Mouse (Mus musculus): Measurements from ENCODE around the gene F2r. TPM values are rescaled to one million over a fixed set of nuclear protein-coding genes. Genes with fewer than 3 reads are reported as not detected.

Gene F2r
- total RNA-seq, 2 experiments from 2014 or later = 3.7 to 12.4 TPM

GRCm38 (mm10) chr13:95621563-95621962 is 3.3 kb upstream of the F2r start:
- Histone ChIP-seq H3K27ac (no peak overlapping the region), H3K4me3 (no peak overlapping the region)
- no peak for TF ChIP-seq CTCF (IDR thresholded peaks at IDR 0.05)
- intact Hi-C loops (cut with DNase I) = no loop called here
- DNase-seq = no peak

GRCm38 (mm10) chr13:95618859-95619258 is 572 bp upstream of the F2r start:
- Histone ChIP-seq H3K27ac (peak overlapping the region; percentile 87), H3K4me3 (peak overlapping the region; percentile 94)
- DNase-seq = no peak
- no peak for TF ChIP-seq CTCF (IDR thresholded peaks at IDR 0.05)
- intact Hi-C loops (cut with DNase I) = no loop called here

- intact Hi-C loops (cut with DNase I) = no loop called here
Measured at GRCm38 (mm10) chr13:95617671-95618171, 566 bp downstream of the F2r start.

GRCm38 (mm10) chr13:95617082-95617670 is 1.1 kb downstream of the F2r start:
- Histone ChIP-seq H3K27ac (peak overlapping the region; percentile 87), H3K4me3 (peak overlapping the region; percentile 94)
- no peak for DNase-seq
- no peak for TF ChIP-seq CTCF (IDR thresholded peaks at IDR 0.05)
- intact Hi-C loops (cut with DNase I) = no loop called here

More at GRCm38 (mm10) chr13:95617671-95618171, 566 bp downstream of the F2r start:
- Histone ChIP-seq H3K27ac (peak overlapping the region; percentile 87), H3K4me3 (peak overlapping the region; percentile 94)
- no peak for TF ChIP-seq CTCF (IDR thresholded peaks at IDR 0.05)
- no peak for DNase-seq

GRCm38 (mm10) chr13:95616512-95616911 is 1.8 kb downstream of the F2r start:
- TF ChIP-seq CTCF (IDR thresholded peaks at IDR 0.05) = no peak
- DNase-seq = no peak
- peak overlapping the region; percentile 87; the same call in 1 of the 2 replicates for H3K27ac ChIP-seq
- intact Hi-C loops (cut with DNase I) = no loop called here
- peak overlapping the region; percentile 94 for H3K4me3 ChIP-seq

GRCm38 (mm10) chr13:95614757-95615156 is 3.5 kb downstream of the F2r start:
- Histone ChIP-seq H3K27ac (no peak overlapping the region), H3K4me3 (no peak overlapping the region)
- intact Hi-C loops (cut with DNase I) = no loop called here
- no peak for DNase-seq
- no peak for TF ChIP-seq CTCF (IDR thresholded peaks at IDR 0.05)

- H3K4me3 ChIP-seq = no peak overlapping the region
- H3K27ac ChIP-seq = peak overlapping the region; percentile 69; the same call in 1 of the 2 replicates
- intact Hi-C loops (cut with DNase I) = no loop called here
- DNase-seq = no peak
- TF ChIP-seq CTCF (IDR thresholded peaks at IDR 0.05) = no peak
Measured at GRCm38 (mm10) chr13:95612243-95612642, 6.0 kb downstream of the F2r start.

GRCm38 (mm10) chr13:95611752-95612151 is 6.5 kb downstream of the F2r start:
- no peak for TF ChIP-seq CTCF (IDR thresholded peaks at IDR 0.05)
- peak overlapping the region; percentile 69 for H3K27ac ChIP-seq
- intact Hi-C loops (cut with DNase I) = no loop called here

GRCm38 (mm10) chr13:95610786-95611562 is 7.3 kb downstream of the F2r start:
- Histone ChIP-seq H3K4me3 (peak overlapping the region; percentile 13; the same call in 1 of the 2 replicates), H3K27ac (peak overlapping the region; percentile 69)
- TF ChIP-seq CTCF (IDR thresholded peaks at IDR 0.05) = no peak
- DNase-seq = peak; percentile 47
- intact Hi-C loops (cut with DNase I) = no loop called here

More at GRCm38 (mm10) chr13:95611752-95612151, 6.5 kb downstream of the F2r start:
- no peak overlapping the region for H3K4me3 ChIP-seq
- no peak for DNase-seq

- TF ChIP-seq CTCF (IDR thresholded peaks at IDR 0.05) = no peak
- intact Hi-C loops (cut with DNase I) = no loop called here
Measured at GRCm38 (mm10) chr13:95609088-95609420, 9.2 kb downstream of the F2r start.

GRCm38 (mm10) chr13:95608416-95609087 is 9.7 kb downstream of the F2r start:
- TF ChIP-seq CTCF (IDR thresholded peaks at IDR 0.05) = no peak
- no peak for DNase-seq
- intact Hi-C loops (cut with DNase I) = no loop called here
- no peak overlapping the region for H3K4me3 ChIP-seq
- no peak overlapping the region for H3K27ac ChIP-seq

More at GRCm38 (mm10) chr13:95609088-95609420, 9.2 kb downstream of the F2r start:
- DNase-seq = no peak
- no peak overlapping the region for H3K4me3 ChIP-seq
- no peak overlapping the region for H3K27ac ChIP-seq

GRCm38 (mm10) chr13:95607019-95607418 is 11.3 kb downstream of the F2r start:
- Histone ChIP-seq H3K27ac (no peak overlapping the region), H3K4me3 (no peak overlapping the region)
- intact Hi-C loops (cut with DNase I) = no loop called here
- no peak for TF ChIP-seq CTCF (IDR thresholded peaks at IDR 0.05)
- no peak for DNase-seq

GRCm38 (mm10) chr13:95604288-95604687 is 14.0 kb downstream of the F2r start:
- DNase-seq = no peak
- TF ChIP-seq CTCF (IDR thresholded peaks at IDR 0.05) = no peak
- intact Hi-C loops (cut with DNase I) = no loop called here
- Histone ChIP-seq H3K4me3 (no peak overlapping the region), H3K27ac (no peak overlapping the region)

Data from gastrocnemius, adult 2 months (tissue).